Mouse (Mus musculus): ENCODE data around the gene Ackr3.

DNA sequence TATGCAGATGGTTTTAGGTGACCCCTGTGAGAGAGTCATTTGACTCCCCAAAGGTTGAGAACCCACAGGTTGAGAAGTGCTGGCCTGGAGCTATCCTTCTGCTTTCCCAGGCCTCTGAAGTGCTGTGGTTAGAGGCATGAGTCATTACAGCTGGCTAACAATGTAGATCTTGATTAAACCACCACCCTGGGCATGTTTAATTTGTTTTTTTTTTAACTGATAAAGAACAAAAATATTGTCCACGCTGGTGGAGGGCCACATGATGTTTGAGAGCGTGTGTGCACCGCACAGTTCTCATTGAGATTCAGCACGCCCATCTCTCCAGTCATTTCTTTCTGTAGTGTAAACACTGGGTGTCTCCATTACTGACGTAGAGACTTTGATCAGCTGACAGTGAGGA is 25.8 kb upstream of the Ackr3 start:
- TF ChIP-seq POLR2A (IDR thresholded peaks at IDR 0.05; ENCODE audit: borderline replicate concordance, extremely low read depth, insufficient read depth, insufficient read length, poor library complexity, severe bottlenecking) = no peak
- no peak for TF ChIP-seq CTCF (IDR thresholded peaks at IDR 0.05; ENCODE audit: borderline replicate concordance, extremely low read depth, insufficient read depth, insufficient read length)

Measured in brain, embryonic 14.5 days (tissue).